Mouse (Mus musculus): ENCODE measurements around the gene Fmod.

DNA sequence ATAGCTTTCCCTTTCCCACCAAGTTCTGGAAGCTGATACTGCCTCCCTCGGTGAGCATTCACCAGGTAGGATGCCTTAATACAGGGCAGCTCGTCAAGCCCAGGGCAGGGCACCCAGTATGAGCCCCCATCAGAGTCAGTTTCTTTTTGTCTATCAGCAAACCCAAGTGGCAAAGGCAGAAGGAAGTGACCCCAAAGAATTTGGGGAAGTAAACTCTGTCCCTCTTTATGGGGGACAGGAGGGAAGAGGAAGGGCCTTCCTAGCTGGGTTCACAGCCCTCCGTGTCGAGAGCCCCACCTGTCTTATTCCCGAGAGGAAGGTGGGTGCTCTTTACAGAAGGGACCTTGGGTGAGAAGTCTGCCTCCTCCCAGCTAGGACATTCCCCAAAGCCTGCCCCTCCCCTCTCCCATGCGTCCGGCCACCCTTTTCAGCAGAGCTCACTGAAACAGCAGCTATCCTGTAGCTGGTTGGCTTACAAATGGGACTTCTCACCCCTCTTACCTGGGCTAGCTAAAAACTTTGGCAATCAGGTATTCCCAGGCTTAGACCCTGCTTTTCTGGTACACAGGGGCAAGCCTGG lies 58.1 kb downstream of the Fmod start:
- TF ChIP-seq CTCF (IDR thresholded peaks at IDR 0.05; ENCODE audit: borderline replicate concordance, control insufficient read depth, extremely low read depth, insufficient read depth, low read length, poor library complexity) (no peak), POLR2A (IDR thresholded peaks at IDR 0.05; ENCODE audit: control insufficient read depth, extremely low read depth, insufficient read depth, low read length, poor library complexity) (no peak)

Data from thymus, adult 2 months (tissue).